Mouse (Mus musculus) lung, adult 2 months (tissue): ENCODE measurements around the gene Arcn1. TPM values are rescaled to one million over a fixed set of nuclear protein-coding genes. Genes with fewer than 3 reads are reported as not detected.

Experiments used
- DNase-seq: peaks from one replicate; pipeline ENCODE4 v3.0.0; 2022
- H3K4me1 ChIP-seq: fragments of 200-500 bp; 2 replicates; pipeline ENCODE4 v1.6.1; 2011; ENCODE audit warnings: low read length; ENCODE audit not compliant: control insufficient read depth, insufficient read depth
- H3K4me3 ChIP-seq: fragments of 200-500 bp; replicated peaks from 2 replicates; pipeline ENCODE3; 2011; ENCODE audit warnings: low read depth, mild to moderate bottlenecking, control low read depth, low read length; ENCODE audit errors: extremely low read depth
- CTCF ChIP-seq: fragments of 200-500 bp; IDR thresholded peaks from 2 replicates; pipeline ENCODE4 v1.5.1; 2011; ENCODE audit warnings: mild to moderate bottlenecking, low read length, control low read depth; ENCODE audit not compliant: insufficient read depth
- POLR2A ChIP-seq: fragments of 200-500 bp; IDR thresholded peaks from 2 replicates; pipeline ENCODE4 v1.6.1; 2011; ENCODE audit warnings: low read depth, mild to moderate bottlenecking, control low read depth, low read length, borderline replicate concordance; ENCODE audit errors: extremely low read depth
- WGBS: fragments of 180-500 bp; shearing (Covaris S2); methylation state at CpG from one replicate; pipeline ENCODE4 v1.1.7; 2018; 5-methylcytosine and 5-hydroxymethylcytosine counted together
- polyA plus RNA-seq: library from polyadenylated mRNA; depleted of rRNA; stranded (reverse); fragments of >200 nt; gene quantifications from 2 replicates; pipeline ENCODE4 v1.2.3, GENCODE M21; 2012

Gene Arcn1
- polyA plus RNA-seq, 1 experiment, result 40.8 TPM

- Histone ChIP-seq H3K4me3 (no peak overlapping the region), H3K4me1 (no peaks in the 10 kb centered on the region)
- 62% methylated on average over 6 of the region's 6 CpGs for WGBS
- DNase-seq, result no peak
- TF ChIP-seq CTCF (no peak), POLR2A (no peak)
Measured at GRCm38 (mm10) chr9:44713080-44713479, 54.6 kb downstream of the Arcn1 start.

GRCm38 (mm10) chr9:44711602-44712001 is 56.0 kb downstream of the Arcn1 start:
- H3K4me1 ChIP-seq, result no peaks in the 10 kb centered on the region
- TF ChIP-seq POLR2A, result no peak
- no peak for TF ChIP-seq CTCF
- no peak overlapping the region for H3K4me3 ChIP-seq
- WGBS, result 64% methylated on average over 17 of the region's 17 CpGs
- DNase-seq, result peak; percentile 42

- Histone ChIP-seq H3K4me3 (no peak overlapping the region), H3K4me1 (no peaks in the 10 kb centered on the region)
- DNase-seq, result no peak
- TF ChIP-seq CTCF (no peak), POLR2A (no peak)
- WGBS, result 74% methylated on average over 5 of the region's 5 CpGs
Measured at GRCm38 (mm10) chr9:44710213-44710612, 57.4 kb downstream of the Arcn1 start.

- 45% methylated on average over 2 of the region's 2 CpGs for WGBS
- peak; percentile 78 for TF ChIP-seq CTCF
- TF ChIP-seq POLR2A, result no peak
- no peak for DNase-seq
- Histone ChIP-seq H3K4me1 (no peaks in the 10 kb centered on the region), H3K4me3 (no peak overlapping the region)
Measured at GRCm38 (mm10) chr9:44709600-44709999, 58.0 kb downstream of the Arcn1 start.

GRCm38 (mm10) chr9:44708925-44709324 is 58.7 kb downstream of the Arcn1 start:
- 56% methylated on average over 6 of the region's 6 CpGs for WGBS
- DNase-seq, result no peak
- no peak for TF ChIP-seq POLR2A
- TF ChIP-seq CTCF, result no peak
- H3K4me1 ChIP-seq, result no peaks in the 10 kb centered on the region
- H3K4me3 ChIP-seq, result no peak overlapping the region

GRCm38 (mm10) chr9:44708429-44708765 is 59.2 kb downstream of the Arcn1 start:
- TF ChIP-seq POLR2A (no peak), CTCF (no peak)
- H3K4me3 ChIP-seq, result peak overlapping the region; percentile 57
- peak; percentile 80 for DNase-seq
- whole genome bisulfite sequencing, result 25% methylated on average over 24 of the region's 24 CpGs
- H3K4me1 ChIP-seq, result no peaks in the 10 kb centered on the region

- TF ChIP-seq POLR2A (no peak), CTCF (no peak)
- 48% methylated on average over 28 of the region's 28 CpGs for WGBS
- peak overlapping the region; percentile 4 for H3K4me3 ChIP-seq
- no peak for DNase-seq
- H3K4me1 ChIP-seq, result no peaks in the 10 kb centered on the region
Measured at GRCm38 (mm10) chr9:44707749-44708428, 59.8 kb downstream of the Arcn1 start.

- no peak for DNase-seq
- Histone ChIP-seq H3K4me1 (peaks cover 3% of the 10 kb centered on the region; the same call in 1 of the 2 replicates), H3K4me3 (no peak overlapping the region)
- 74% methylated on average over 5 of the region's 5 CpGs for WGBS
- TF ChIP-seq POLR2A, result no peak
- TF ChIP-seq CTCF, result no peak
Measured at GRCm38 (mm10) chr9:44699730-44700129, 67.9 kb downstream of the Arcn1 start.

- no peak for TF ChIP-seq CTCF
- TF ChIP-seq POLR2A, result no peak
- WGBS, result 87% methylated on average over 10 of the region's 10 CpGs
- no peak for DNase-seq
- Histone ChIP-seq H3K4me1 (peaks cover 3% of the 10 kb centered on the region; the same call in 1 of the 2 replicates), H3K4me3 (no peak overlapping the region)
Measured at GRCm38 (mm10) chr9:44699196-44699595, 68.4 kb downstream of the Arcn1 start.

GRCm38 (mm10) chr9:44697866-44698265 is 69.8 kb downstream of the Arcn1 start:
- WGBS, result 93% methylated on average over 16 of the region's 16 CpGs
- no peak for DNase-seq
- TF ChIP-seq CTCF (no peak), POLR2A (no peak)
- no peak overlapping the region for H3K4me3 ChIP-seq
- peaks cover 3% of the 10 kb centered on the region; the same call in 1 of the 2 replicates for H3K4me1 ChIP-seq
